Mouse (Mus musculus): ENCODE measurements around the gene Tradd.

- TF ChIP-seq POLR2A (IDR thresholded peaks at IDR 0.05; ENCODE audit: insufficient read depth, low read depth, low read length), result no peak
- no peak for TF ChIP-seq CTCF (IDR thresholded peaks at IDR 0.05)
- 0 out of 2 replicates have a peak, but pooled peaks have one; percentile 6 for TF ChIP-seq EP300 (IDR thresholded peaks at IDR 0.05; ENCODE audit: insufficient read depth, low read depth, low read length)
Measured at GRCm38 (mm10) chr8:105312891-105313481, 48.6 kb upstream of the Tradd start.

All from heart, adult 2 months (tissue).